Mouse (Mus musculus) MEL (cell line): ENCODE measurements around the gene Glod4.
A peak's percentile ranks its signal among the peaks of the same experiment; 100 is the strongest.

Experiments used
- BHLHE40 ChIP-seq: IDR thresholded peaks from 2 replicates; pipeline ENCODE4 v1.6.1; 2012; ENCODE audit warnings: low read depth, mild to moderate bottlenecking, inconsistent platforms, low read length, improper control_type of control experiment, borderline replicate concordance
- CHD2 ChIP-seq: IDR thresholded peaks from 2 replicates; pipeline ENCODE4 v1.6.1; 2011; ENCODE audit warnings: low read length, improper control_type of control experiment
- CTCF ChIP-seq, 3 experiments: IDR thresholded peaks in 2 of 3; conservative IDR thresholded peaks in 1 of 3; 2 replicates each; pipeline ENCODE4 v1.5.1; 2011 to 2012; ENCODE audit warnings: low read length in 3 of 3, low read depth in 2 of 3, mild to moderate bottlenecking in 2 of 3, improper control_type of control experiment in 1 of 3, inconsistent platforms in 1 of 3, mixed read lengths in 1 of 3, moderate library complexity in 1 of 3; ENCODE audit not compliant: control insufficient read depth in 1 of 3, insufficient read depth in 1 of 3, poor library complexity in 1 of 3, severe bottlenecking in 1 of 3
- EP300 ChIP-seq, 2 experiments: IDR thresholded peaks; 2 replicates each; pipeline ENCODE4 v1.6.1; 2011; ENCODE audit warnings: improper control_type of control experiment in 2 of 2, low read length in 2 of 2, low read depth in 1 of 2, mild to moderate bottlenecking in 1 of 2
- GATA1 ChIP-seq: IDR thresholded peaks from 2 replicates; pipeline ENCODE4 v1.6.1; 2011; ENCODE audit warnings: low read depth, low read length, improper control_type of control experiment
- HCFC1 ChIP-seq: IDR thresholded peaks from 2 replicates; pipeline ENCODE4 v1.6.1; 2012; ENCODE audit warnings: low read depth, mild to moderate bottlenecking, inconsistent platforms, low read length, improper control_type of control experiment, moderate library complexity
- MAFK ChIP-seq: IDR thresholded peaks from 2 replicates; pipeline ENCODE4 v1.6.1; 2011; ENCODE audit warnings: low read depth, mild to moderate bottlenecking, low read length, improper control_type of control experiment, borderline replicate concordance
- MAX ChIP-seq: IDR thresholded peaks from 2 replicates; pipeline ENCODE4 v1.6.1; 2011; ENCODE audit warnings: low read length, improper control_type of control experiment
- MXI1 ChIP-seq: IDR thresholded peaks from 2 replicates; pipeline ENCODE4 v1.6.1; 2011; ENCODE audit warnings: mild to moderate bottlenecking, low read depth, low read length, improper control_type of control experiment
- NELFE ChIP-seq: IDR thresholded peaks from 2 replicates; pipeline ENCODE4 v1.6.1; 2011; ENCODE audit warnings: low read depth, low read length, improper control_type of control experiment
- POLR2A ChIP-seq, 2 experiments: IDR thresholded peaks; 2 replicates each; pipeline ENCODE4 v1.6.1; 2011 to 2012; ENCODE audit warnings: low read length in 2 of 2, mild to moderate bottlenecking in 2 of 2, control low read depth in 1 of 2, improper control_type of control experiment in 1 of 2, low read depth in 1 of 2, moderate library complexity in 1 of 2; ENCODE audit not compliant: control insufficient read depth in 1 of 2, insufficient read depth in 1 of 2, poor library complexity in 1 of 2
- TAL1 ChIP-seq: IDR thresholded peaks from 2 replicates; pipeline ENCODE4 v1.6.1; 2012; ENCODE audit warnings: mild to moderate bottlenecking, inconsistent platforms, low read length, moderate library complexity, mixed read lengths
- TCF12 ChIP-seq: IDR thresholded peaks from 2 replicates; pipeline ENCODE4 v1.6.1; 2014; ENCODE audit warnings: low read depth, mild to moderate bottlenecking, inconsistent platforms, low read length, improper control_type of control experiment, moderate library complexity
- UBTF ChIP-seq: IDR thresholded peaks from 2 replicates; pipeline ENCODE4 v1.6.1; 2012; ENCODE audit warnings: low read depth, mild to moderate bottlenecking, inconsistent platforms, low read length, improper control_type of control experiment, moderate library complexity, borderline replicate concordance; ENCODE audit not compliant: insufficient read depth

DNA sequence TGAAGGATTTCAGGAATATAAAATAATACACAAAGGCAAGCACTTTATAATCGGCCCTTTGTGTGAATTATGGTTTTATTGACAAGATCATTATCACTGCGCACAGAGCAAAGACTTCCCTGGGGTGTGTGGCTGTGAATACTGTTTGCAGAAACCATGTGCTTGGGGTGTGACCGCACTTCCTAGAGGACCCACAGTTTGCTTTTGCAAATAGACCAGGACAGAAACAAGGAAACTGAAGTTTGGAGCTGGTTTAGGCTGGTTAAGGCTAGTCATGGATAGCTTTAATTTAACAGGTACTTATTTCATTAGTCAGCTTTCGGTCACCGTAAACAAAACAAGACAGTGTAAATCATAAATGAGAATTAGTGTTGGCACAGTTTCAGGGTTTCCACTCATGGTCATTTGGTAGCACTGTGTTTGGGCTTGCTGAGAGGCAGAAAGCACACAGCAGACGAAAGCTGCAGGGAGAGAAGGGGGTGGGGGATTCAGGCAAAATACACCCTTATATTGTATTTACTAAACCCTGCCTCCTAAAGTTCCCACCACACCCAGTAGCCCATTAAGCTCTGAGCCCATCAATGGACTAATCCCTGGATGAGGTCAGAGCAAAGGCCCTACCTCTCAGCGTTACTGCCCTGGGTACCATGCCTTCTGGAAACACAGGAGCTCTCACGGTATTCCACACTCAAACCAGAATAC is 47.1 kb downstream of the Glod4 start:
- TF ChIP-seq CHD2, result no peak
- 0 out of 2 replicates have a peak, but pooled peaks have one; percentile 18 for TF ChIP-seq MXI1
- TF ChIP-seq POLR2A (IDR thresholded peaks at IDR 0.05; ENCODE audit: control insufficient read depth in 1 of 2, insufficient read depth in 1 of 2, low read depth in 1 of 2, low read length in 2 of 2, poor library complexity in 1 of 2), result no peak
- no peak for TF ChIP-seq NELFE
- TF ChIP-seq GATA1, result no peak
- TF ChIP-seq TAL1, result no peak
- no peak for TF ChIP-seq MAX
- no peak for TF ChIP-seq CTCF (IDR thresholded peaks at IDR 0.05 in 2 of 3, conservative IDR thresholded peaks at IDR 0.05 in 1 of 3; ENCODE audit: control insufficient read depth in 1 of 3, insufficient read depth in 1 of 3, low read depth in 2 of 3, low read length in 3 of 3, poor library complexity in 1 of 3, severe bottlenecking in 1 of 3)
- TF ChIP-seq EP300 (IDR thresholded peaks at IDR 0.05; ENCODE audit: low read depth in 1 of 2, low read length in 2 of 2), result no peak
- no peak for TF ChIP-seq MAFK
- no peak for TF ChIP-seq BHLHE40
- TF ChIP-seq TCF12, result no peak
- TF ChIP-seq HCFC1, result no peak
- no peak for TF ChIP-seq UBTF
